Mouse (Mus musculus) embryonic stem cell, embryonic (primary cell): Measurements from ENCODE around the gene Fiz1.

Experiments
- CTCF ChIA-PET, 4 experiments: fragments of 300-600 bp in 2 of 4; fragments of 350-600 bp in 2 of 4; sonication (Branson Sonifier 250); formaldehyde crosslinking; loops; one replicate each; lab custom pipeline; 2022; ENCODE audit warnings: inconsistent platforms in 2 of 4; lab: Charles Lee
- POLR2A ChIA-PET, 4 experiments: fragments of 300-600 bp in 2 of 4; fragments of 350-600 bp in 2 of 4; sonication (Branson Sonifier 250); formaldehyde crosslinking; loops; one replicate each; lab custom pipeline; 2022; ENCODE audit warnings: antibody characterized with exemption in 4 of 4, inconsistent platforms in 1 of 4; lab: Charles Lee

The Fiz1 gene

GRCm38 (mm10) chr7:5051193-5052192 is 37.0 kb upstream of the Fiz1 start, which contains the start of gene Zfp580:
Gene Zfp580 (plus strand): TSS chr7:5051538.
- CTCF ChIA-PET: interaction anchor here (0.6 to 3.8 kb wide), 11 partner anchors 10 to 573 kb away, joined by 3 to 33 read pairs (median 4); partner anchors contain the start of genes Sbk2 (in 1 of the 4), Ssc5d (in 1 of the 4) and U2af2 (in 1 of the 4)
- POLR2A ChIA-PET: interaction anchor here (0.5 to 8.5 kb wide), 42 partner anchors 9 to 1146 kb away, joined by 3 to 114 read pairs (median 5); partner anchors contain the start of genes Gm44973 (in 4 of the 4), U2af2 (in 4 of the 4), Ccdc106 (in 3 of the 4) and Fiz1 (in 3 of the 4)

DNA sequence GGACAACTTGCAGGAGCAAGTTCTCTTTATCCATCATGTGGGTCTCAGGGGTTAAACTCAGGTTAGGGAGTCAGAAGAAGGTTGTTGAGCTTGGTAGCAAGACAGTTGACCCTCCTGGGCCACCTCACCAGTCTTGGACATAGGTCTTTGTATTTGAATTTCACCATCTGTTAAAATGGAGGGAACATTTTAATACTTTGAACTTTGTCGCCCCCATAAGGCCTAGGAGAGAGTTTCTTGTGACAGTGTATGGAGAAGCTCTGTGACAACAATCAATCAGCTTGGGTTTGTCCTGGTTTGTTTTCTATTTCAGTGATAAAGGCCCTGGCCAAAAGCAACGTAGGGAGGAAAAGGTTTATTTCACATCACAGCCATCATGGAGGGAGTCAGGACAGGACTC is 32.8 kb upstream of the Fiz1 start:
- CTCF ChIA-PET: interaction anchor here (0.6 to 1.4 kb wide), 18 partner anchors 9 to 122 kb away, joined by 3 to 12 read pairs (median 4); partner anchors contain the start of genes Zfp784 (in 2 of the 4), 4632433K11Rik (in 1 of the 4), Fiz1 (in 1 of the 4) and Gm44973 (in 1 of the 4)
- POLR2A ChIA-PET: interaction anchor here in 3 of 4 experiments (0.6 to 2.2 kb wide), 11 partner anchors 8 to 135 kb away, joined by 3 to 11 read pairs (median 4); partner anchors contain the start of genes 4632433K11Rik (in 1 of the 3), Fiz1 (in 1 of the 3), Gm44973 (in 1 of the 3) and Zfp524 (in 1 of the 3)

GRCm38 (mm10) chr7:5046112-5046511 is 31.6 kb upstream of the Fiz1 start:
- CTCF ChIA-PET: interaction anchor here in 2 of 4 experiments (0.7 to 1.4 kb wide), 6 partner anchors 15 to 1081 kb away, joined by 3 to 4 read pairs (median 3); partner anchors contain the start of genes Gm44973 (in 1 of the 2) and U2af2 (in 1 of the 2)
- POLR2A ChIA-PET: interaction anchor here in 1 of 4 experiments (1.0 to 2.2 kb wide), 6 partner anchors 8 to 233 kb away, joined by 3 to 11 read pairs (median 5); partner anchors contain the start of genes 4632433K11Rik, Fiz1, Gm44973 and Ube2s

DNA sequence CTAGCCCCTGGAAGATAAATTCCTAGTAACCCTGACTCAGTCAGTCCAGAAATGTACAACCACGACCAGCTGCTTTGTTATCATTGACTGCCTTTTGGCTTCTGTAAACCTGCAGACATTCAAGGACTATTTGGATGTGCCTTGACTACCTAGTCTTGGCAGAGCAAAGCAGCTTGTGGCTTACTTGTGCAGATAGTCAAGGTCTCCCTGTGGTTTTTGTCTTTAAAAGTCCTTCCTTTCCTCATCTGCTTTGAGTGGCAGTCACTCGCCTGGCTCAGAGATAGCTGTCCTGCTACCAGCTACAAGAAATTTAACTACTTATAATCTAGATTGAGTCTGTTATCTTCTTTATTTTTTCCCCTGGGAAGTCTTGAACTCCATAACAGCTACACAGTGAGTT is 30.5 kb upstream of the Fiz1 start:
- ChIA-PET POLR2A (no interaction called here), CTCF (no interaction called here)

DNA sequence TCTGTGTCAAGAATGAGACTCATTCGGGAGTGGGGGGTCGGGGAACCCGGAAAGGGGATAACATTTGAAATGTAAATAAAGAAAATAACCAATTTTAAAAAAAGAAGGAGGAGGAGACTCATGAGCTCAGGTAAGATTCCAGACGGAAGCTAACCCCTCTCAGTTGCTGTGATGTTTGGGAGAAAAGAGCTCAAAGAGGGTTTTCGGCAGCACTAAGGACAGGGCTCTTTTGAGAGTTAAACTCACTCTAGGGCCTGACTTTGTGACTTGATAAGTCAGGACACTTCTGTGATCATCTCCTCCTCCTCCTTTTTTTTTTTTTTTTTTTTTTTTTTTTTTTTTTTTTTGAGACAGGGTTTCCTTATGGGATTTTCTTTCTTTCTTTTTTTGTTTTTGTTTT is 24.4 kb upstream of the Fiz1 start:
- ChIA-PET POLR2A (interaction anchor here in 3 of 4 experiments (0.6 to 2.8 kb wide), 42 partner anchors 8 to 512 kb away, joined by 3 to 105 read pairs (median 6); partner anchors contain the start of genes Zfp580 (in 3 of the 3), Ccdc106 (in 2 of the 3), Fiz1 (in 2 of the 3) and Gm44973 (in 2 of the 3)), CTCF (interaction anchor here in 3 of 4 experiments (0.6 to 2.0 kb wide), 8 partner anchors 9 to 499 kb away, joined by 3 to 12 read pairs (median 4); partner anchors contain the start of gene Gm44973 (in 1 of the 3))

GRCm38 (mm10) chr7:5038109-5038732 is 23.7 kb upstream of the Fiz1 start, which contains the start of gene Zfp784:
Gene Zfp784 (minus strand): TSS chr7:5038446.
- ChIA-PET CTCF (interaction anchor here in 3 of 4 experiments (0.6 to 2.0 kb wide), 14 partner anchors 9 to 594 kb away, joined by 3 to 12 read pairs (median 3); partner anchors contain the start of genes Gm44973 (in 1 of the 3) and Zfp580 (in 1 of the 3)), POLR2A (interaction anchor here (0.6 to 2.8 kb wide), 65 partner anchors 7 to 1345 kb away, joined by 3 to 105 read pairs (median 5); partner anchors contain the start of genes Fiz1 (in 3 of the 4), Gm44973 (in 3 of the 4), Rpl28 (in 3 of the 4) and Zfp524 (in 3 of the 4))

- ChIA-PET POLR2A (interaction anchor here (0.6 to 2.8 kb wide), 50 partner anchors 8 to 1345 kb away, joined by 3 to 105 read pairs (median 6); partner anchors contain the start of genes Fiz1 (in 3 of the 4), Gm44973 (in 3 of the 4), Rpl28 (in 3 of the 4) and Zfp524 (in 3 of the 4)), CTCF (interaction anchor here in 3 of 4 experiments (0.7 to 2.0 kb wide), 10 partner anchors 10 to 498 kb away, joined by 3 to 12 read pairs (median 3); partner anchors contain the start of genes Gm44973 (in 1 of the 3) and Zfp580 (in 1 of the 3))
Observed at GRCm38 (mm10) chr7:5037467-5037866, 23.0 kb upstream of the Fiz1 start.

- ChIA-PET POLR2A (interaction anchor here in 2 of 4 experiments (1.3 to 2.8 kb wide), 13 partner anchors 8 to 284 kb away, joined by 3 to 105 read pairs (median 13); partner anchors contain the start of genes Fiz1 (in 2 of the 2), Gm44973 (in 2 of the 2), Zfp524 (in 2 of the 2) and Ccdc106 (in 1 of the 2)), CTCF (no interaction called here)
Observed at GRCm38 (mm10) chr7:5037026-5037425, 22.5 kb upstream of the Fiz1 start.

- ChIA-PET POLR2A (interaction anchor here in 2 of 4 experiments (0.6 to 1.1 kb wide), 2 partner anchors 15 to 336 kb away, joined by 3 read pairs; partner anchors contain the start of gene Zfp580 (in 1 of the 2)), CTCF (no interaction called here)
Observed at GRCm38 (mm10) chr7:5036136-5036535, 21.6 kb upstream of the Fiz1 start.

- POLR2A ChIA-PET: interaction anchor here in 1 of 4 experiments (1.1 kb wide), 1 partner anchor 16 kb away, joined by 3 read pairs; the partner anchor contains the start of gene Zfp580
- CTCF ChIA-PET: no interaction called here
Observed at GRCm38 (mm10) chr7:5035628-5036027, 21.1 kb upstream of the Fiz1 start.

GRCm38 (mm10) chr7:5033818-5034217 is 19.3 kb upstream of the Fiz1 start, which contains the start of gene 4632433K11Rik:
Gene 4632433K11Rik (plus strand): TSS chr7:5034118.
- POLR2A ChIA-PET: interaction anchor here in 2 of 4 experiments (0.6 to 14.4 kb wide), 8 partner anchors 13 to 31 kb away, joined by 3 to 280 read pairs (median 4); partner anchors contain the start of genes Ccdc106 (in 2 of the 2), Fiz1 (in 2 of the 2), Gm44973 (in 2 of the 2) and Zfp524 (in 2 of the 2)
- CTCF ChIA-PET: interaction anchor here in 2 of 4 experiments (0.8 to 1.1 kb wide), 2 partner anchors 13 to 27 kb away, joined by 3 to 5 read pairs; no protein-coding TSS in a partner anchor

GRCm38 (mm10) chr7:5031496-5031895 is 17.0 kb upstream of the Fiz1 start:
- POLR2A ChIA-PET: interaction anchor here in 3 of 4 experiments (0.6 to 14.4 kb wide), 47 partner anchors 7 to 1386 kb away, joined by 3 to 280 read pairs (median 5); partner anchors contain the start of genes Fiz1 (in 3 of the 3), Gm44973 (in 3 of the 3), U2af2 (in 3 of the 3) and Zfp524 (in 3 of the 3)
- CTCF ChIA-PET: interaction anchor here (0.6 to 1.8 kb wide), 7 partner anchors 16 to 646 kb away, joined by 3 to 7 read pairs (median 4); partner anchors contain the start of genes Gm44973 (in 1 of the 4) and Zfp524 (in 1 of the 4)

DNA sequence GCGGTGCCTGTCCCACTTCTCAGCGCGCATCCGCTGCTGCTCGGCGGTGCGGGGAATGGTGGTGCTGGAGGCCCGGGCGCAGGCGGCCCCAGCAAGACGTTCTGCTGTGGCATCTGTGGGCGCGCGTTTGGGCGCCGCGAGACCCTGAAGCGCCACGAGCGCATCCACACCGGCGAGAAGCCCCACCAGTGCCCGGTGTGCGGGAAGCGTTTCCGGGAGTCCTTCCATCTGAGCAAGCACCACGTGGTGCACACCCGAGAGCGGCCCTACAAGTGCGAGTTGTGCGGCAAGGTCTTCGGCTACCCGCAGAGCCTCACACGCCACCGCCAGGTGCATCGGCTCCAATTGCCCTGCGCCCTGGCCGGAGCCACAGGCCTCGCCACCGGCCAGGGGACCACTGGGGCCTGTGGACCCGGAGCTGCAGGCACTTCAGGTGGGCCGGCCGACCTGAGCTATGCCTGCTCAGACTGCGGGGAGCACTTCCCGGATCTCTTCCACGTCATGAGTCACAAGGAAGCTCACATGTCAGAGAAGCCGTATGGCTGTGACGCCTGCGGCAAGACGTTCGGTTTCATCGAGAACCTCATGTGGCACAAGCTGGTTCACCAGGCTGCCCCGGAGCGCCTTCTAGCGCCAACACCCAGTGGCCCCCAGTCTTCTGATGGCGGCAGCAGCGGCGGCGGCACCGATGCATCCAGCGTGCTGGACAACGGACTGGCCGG is 16.2 kb upstream of the Fiz1 start:
- CTCF ChIA-PET: interaction anchor here in 3 of 4 experiments (0.5 to 1.8 kb wide), 8 partner anchors 15 to 645 kb away, joined by 3 to 7 read pairs (median 3); partner anchors contain the start of genes Zfp524 (in 2 of the 3), Fiz1 (in 1 of the 3) and Gm44973 (in 1 of the 3)

DNA sequence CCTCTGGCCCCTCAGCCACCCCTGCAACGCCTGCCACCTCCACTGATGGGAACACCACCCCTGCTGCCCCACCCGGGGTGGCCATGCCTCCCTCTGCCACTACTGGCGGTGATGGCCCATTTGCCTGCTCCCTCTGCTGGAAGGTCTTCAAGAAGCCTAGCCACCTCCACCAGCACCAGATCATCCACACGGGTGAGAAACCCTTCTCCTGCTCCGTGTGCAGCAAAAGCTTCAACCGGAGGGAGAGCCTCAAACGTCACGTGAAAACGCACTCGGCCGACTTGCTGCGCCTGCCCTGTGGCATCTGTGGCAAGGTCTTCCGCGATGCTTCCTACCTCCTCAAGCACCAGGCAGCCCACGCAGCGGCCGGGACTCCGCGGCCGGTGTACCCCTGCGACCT is 15.4 kb upstream of the Fiz1 start:
- POLR2A ChIA-PET: interaction anchor here in 3 of 4 experiments (0.6 to 14.4 kb wide), 18 partner anchors 8 to 337 kb away, joined by 3 to 280 read pairs (median 8); partner anchors contain the start of genes Fiz1 (in 3 of the 3), Gm44973 (in 3 of the 3), Zfp524 (in 3 of the 3) and Ccdc106 (in 2 of the 3)
- CTCF ChIA-PET: interaction anchor here in 3 of 4 experiments (0.5 to 1.8 kb wide), 3 partner anchors 17 to 48 kb away, joined by 3 to 5 read pairs (median 4); no protein-coding TSS in a partner anchor

More for the DNA sequence above, 16.2 kb upstream of the Fiz1 start:
- POLR2A ChIA-PET: interaction anchor here (0.6 to 14.4 kb wide), 53 partner anchors 8 to 1386 kb away, joined by 3 to 280 read pairs (median 5); partner anchors contain the start of genes Fiz1 (in 3 of the 4), Gm44973 (in 3 of the 4), U2af2 (in 3 of the 4) and Zfp524 (in 3 of the 4)
